Mouse (Mus musculus): ENCODE measurements at regions not wholly inside any gene's neighbourhood (a gene's known extent, or its start where the extent isn't known, plus 50 kb on each side); places are given as distances from the start of the nearest gene placed in this dataset.

DNA sequence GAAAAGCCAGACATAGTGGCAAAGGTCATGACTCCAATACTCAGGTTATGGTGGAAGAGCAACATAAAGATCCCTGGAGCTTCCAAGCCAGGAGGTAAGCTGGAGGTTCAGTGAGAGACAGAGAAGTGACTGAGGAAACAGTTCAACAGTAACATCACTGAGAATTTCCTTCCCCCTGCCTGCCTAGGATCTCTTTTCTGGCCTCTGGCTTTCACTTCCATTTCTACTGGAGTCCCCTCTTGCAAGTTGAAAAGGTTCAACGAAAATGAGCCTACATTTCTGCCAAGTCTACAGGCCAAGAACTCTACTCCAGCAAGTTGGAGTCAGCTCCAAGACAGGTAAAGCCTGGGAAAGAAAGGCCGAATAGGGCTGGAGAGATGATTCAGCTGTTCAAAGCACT is 293.0 kb downstream of the Epha4 start:
- ATAC-seq (ENCODE audit: poor library complexity, severe bottlenecking): peak; percentile 63

DNA sequence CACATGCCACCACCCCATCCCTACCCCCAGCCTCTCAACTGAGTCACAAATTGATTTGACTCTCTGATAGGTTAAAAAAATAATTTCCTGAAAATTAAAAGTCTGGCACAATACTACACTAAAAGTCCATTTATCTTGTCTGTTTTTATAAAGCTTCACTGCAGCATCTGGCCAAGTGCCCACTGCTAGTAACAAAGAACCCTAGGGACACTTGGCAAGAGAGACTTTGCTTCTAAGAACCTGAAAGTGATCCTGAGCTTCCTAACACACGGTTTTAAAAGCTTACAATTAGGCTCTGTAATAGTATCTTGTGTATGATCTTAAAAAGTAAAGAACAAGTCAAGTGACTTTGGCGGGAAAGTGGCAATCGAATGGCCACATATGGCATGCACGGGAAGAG is 288.3 kb downstream of the Epha4 start:
- ATAC-seq (ENCODE audit: poor library complexity, severe bottlenecking): no peak

DNA sequence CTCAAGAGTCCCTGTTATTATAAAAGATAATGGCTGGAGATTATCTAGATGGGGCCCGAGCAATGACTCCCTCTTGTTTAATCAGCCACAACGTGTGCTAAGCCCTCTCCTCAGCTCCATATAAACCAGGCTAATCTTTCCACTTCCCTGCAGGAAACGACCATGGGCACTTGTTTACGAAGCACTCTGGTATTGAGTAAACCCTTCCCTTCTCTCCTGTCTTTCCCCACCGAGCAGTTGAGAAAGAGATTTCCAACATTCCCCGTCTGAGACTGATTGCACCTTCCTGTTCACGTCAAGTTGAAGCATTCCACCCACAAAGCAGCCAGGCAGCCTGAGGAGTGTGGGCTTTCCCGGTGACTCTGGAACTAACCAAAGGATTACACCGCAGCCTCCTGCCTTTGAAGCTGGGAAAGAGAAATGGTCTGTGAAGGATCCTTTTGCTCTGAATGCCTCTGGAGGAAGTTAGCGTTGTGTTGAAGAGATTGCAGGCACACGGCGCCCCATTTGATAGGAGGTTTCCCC is 287.8 kb downstream of the Epha4 start:
- ATAC-seq (ENCODE audit: poor library complexity, severe bottlenecking): peak; percentile 76

DNA sequence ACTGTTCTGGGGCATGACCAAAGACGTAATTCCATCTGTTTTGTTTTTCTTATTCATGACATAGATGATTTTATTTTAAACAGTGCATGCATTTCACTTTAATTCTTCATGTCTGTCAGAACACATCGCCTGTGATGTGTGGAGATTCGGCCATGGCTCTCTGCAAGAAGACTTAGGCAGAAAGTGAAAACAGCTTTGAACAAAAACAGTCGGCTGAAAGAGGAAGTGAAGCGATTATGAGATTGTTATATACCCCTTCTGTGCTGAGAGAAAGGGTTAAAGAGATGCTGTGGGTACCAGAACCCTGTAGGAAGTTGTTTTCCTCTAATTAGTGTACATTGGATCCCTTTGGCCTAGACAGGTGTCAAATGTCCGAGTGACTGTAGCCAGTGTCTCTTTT is 287.1 kb downstream of the Epha4 start:
- ATAC-seq (ENCODE audit: poor library complexity, severe bottlenecking): peak; percentile 67

DNA sequence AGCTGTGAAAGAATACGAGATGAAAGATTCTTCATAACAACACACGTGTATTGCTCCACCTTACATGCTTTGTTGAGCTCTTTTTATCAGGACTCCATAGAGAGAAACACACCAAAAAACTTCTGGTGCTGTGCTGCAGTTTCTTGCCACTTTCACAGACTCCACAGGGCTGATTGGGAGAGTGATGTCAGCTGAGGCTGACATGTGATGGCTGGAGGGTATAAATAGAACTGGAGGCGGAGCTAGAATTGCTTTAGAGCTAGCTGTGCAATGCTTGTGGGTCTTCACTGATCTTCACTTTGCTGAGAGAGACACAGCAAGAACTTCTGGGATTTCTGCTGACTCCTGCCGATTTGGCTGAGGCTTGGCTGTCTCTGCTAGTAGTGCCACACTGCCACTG is 285.3 kb downstream of the Epha4 start:
- no peak for ATAC-seq (ENCODE audit: poor library complexity, severe bottlenecking)

DNA sequence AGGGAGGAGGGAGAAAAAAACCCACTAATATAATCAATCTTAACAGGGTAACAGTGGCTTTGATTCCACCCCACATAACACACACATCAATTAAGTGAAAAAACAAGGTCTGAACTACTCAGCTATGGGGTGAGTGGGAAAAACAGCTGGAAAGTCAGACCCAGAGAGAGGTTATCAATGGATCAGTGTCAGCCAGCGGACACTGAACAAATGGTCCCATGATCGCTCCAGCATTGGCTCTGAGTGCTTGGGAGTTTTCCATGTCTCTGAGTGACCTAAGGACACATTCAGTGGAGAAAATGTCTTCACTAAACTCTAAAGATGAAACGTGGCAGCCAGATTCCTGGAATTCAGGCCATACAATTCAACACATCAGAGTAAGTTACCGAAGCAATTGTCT is 281.9 kb downstream of the Epha4 start:
- ATAC-seq (ENCODE audit: poor library complexity, severe bottlenecking): no peak

DNA sequence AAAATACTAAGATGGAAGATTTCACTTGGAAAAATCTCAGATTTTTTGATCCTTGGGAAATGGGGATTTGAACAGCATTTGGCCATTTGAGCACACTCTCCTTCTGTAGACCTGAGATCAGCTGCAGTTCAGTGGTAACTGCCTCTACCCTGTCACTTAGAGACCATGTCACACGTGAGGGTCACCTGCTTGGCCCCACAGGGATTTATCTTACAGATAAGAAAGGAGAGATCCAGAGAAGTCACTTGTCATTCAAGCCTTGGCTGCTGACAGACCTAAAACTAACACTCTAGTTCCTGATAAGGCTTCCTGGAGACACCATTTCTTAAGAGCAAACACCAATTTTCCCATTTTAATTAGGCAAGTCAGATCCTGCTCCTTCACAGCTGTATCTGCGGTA is 270.2 kb downstream of the Epha4 start:
- ATAC-seq (ENCODE audit: poor library complexity, severe bottlenecking): no peak

DNA sequence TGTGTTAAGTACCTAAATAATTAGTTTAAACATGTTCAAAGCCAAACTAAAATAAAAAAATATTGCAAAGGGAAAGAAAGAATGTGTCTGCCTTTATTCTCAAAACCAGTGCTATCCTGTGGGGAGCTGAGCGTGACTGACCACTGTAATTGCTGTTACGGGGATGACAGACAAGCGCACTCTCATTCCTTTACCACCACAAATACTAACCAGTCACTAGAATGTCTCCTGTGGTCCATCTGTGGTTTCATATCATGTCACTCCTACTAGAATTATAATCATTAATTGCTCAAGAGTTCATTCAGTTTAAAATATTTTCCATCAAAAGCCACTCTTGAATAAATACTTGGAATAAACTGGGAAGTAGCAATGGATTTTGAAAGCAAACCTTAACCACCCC is 268.8 kb downstream of the Epha4 start:
- no peak for ATAC-seq (ENCODE audit: poor library complexity, severe bottlenecking)

DNA sequence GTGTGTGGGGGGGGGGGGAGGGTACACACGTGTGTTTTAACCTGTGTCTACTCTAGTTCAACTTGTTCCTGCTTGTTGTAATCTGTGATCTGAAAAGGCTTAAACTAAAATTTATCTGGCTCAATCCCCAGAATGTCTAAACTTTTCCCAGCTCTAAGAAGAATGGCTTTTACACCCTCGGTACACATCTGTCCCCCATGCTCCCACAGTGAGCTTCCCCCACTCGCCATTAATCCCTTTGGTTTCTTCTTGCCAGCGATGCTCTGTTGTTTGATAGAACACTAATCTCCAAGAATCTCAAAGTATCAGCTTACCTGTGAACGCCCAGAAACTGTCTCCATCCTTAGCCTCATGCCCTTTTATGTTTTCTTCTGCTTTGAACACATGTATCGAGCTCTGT is 260.6 kb downstream of the Epha4 start:
- ATAC-seq (ENCODE audit: poor library complexity, severe bottlenecking): no peak

DNA sequence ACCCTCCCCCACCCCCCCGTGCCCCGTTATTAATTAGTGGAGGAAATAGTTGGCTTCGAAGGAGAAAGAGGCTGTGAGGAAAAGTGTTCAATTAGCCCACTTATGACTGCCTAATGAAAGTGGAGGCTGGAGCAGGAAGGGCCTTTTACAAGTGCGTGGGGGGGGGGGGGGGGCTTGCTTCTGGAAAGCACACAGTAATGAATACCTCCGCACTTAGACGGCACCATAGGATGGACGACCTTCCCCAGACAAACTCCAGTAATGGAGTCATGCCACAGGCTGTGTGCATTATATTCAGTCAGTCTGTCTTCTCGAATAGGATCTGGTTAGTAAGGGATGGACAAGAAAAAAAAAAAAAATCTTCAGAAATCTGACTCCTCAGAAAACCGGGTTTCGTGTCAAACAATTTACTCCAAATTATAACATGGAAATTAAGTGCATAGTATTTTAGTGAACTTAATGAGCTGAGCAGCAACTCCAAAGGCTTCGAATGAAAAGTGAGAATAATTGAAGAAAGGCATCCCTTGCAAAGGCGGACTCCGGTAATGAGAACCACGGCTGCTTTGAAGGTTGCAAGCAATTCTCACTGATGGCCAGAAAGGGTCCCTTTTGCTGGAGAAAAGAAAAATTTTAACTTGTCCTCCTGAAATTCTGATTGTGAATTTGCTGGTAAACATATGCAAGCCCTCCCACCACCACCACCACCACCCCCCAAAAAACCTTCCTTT is 258.6 kb downstream of the Epha4 start:
- no peak for ATAC-seq (ENCODE audit: poor library complexity, severe bottlenecking)

DNA sequence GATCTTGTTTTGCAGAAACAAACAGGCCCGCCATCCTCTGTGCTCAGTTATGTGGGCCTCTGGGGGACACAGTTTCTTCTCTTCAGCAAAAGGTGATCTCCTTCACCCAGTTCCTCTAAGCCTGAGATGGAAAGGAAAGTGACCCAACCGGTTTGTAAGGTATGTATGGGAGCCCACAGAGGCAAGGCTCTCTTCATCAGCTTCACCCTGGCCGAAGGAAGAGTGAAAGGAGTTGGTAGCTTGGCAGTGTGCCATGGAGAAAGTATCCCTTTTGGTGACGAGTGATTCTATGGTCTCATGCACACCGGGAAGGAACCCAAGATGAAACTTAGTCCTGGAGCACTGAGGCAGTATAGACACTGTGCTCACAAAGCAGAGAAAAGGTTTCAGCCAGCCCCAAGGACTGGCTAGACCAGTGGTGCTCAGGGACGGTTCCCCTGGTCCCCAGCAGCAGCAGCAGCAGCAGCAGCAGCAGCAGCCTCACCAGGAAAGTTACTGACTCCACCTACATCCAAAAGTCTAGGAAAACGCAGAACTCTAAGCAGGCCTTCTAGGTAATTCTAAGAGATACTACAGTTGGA is 256.1 kb downstream of the Epha4 start:
- ATAC-seq (ENCODE audit: poor library complexity, severe bottlenecking): no peak

DNA sequence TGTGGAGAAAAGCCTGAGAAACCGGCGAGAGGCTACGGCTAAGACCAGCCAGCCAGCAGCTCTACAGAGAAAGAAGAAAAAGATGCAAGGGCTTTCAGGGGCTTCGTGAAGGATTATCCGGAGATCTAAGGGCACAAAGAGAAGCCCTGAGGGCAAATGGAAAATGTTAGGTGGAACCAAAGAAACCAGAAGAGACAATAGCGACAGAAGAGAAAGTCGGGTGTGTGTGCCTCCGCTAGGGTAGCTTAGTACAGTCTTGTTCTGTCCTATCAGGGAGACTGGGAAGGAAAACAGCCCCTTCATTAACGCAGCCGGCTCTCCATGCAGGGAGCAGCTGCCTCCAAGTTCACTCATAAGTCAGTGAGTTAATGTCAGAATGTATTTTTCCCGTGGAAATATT is 255.1 kb downstream of the Epha4 start:
- ATAC-seq (ENCODE audit: poor library complexity, severe bottlenecking): no peak

DNA sequence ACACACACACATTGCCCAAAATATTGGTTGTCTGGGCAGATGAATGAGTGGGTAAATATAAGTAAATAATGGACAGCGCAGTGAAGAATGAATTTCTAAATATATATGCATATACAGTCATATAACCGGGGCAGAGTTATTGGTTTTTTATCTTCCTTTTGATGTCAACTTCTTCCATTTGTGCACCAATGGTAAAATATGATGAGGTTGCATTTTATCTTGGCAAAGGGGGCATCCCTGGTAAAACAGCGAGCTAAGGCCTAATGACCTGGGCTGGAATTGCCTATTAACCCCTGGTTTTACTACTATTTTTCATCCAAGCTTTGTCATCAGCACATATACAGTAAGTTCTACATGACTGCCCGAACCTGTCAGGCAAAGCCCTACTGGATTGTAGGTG is 253.2 kb downstream of the Epha4 start:
- no peak for ATAC-seq (ENCODE audit: poor library complexity, severe bottlenecking)

DNA sequence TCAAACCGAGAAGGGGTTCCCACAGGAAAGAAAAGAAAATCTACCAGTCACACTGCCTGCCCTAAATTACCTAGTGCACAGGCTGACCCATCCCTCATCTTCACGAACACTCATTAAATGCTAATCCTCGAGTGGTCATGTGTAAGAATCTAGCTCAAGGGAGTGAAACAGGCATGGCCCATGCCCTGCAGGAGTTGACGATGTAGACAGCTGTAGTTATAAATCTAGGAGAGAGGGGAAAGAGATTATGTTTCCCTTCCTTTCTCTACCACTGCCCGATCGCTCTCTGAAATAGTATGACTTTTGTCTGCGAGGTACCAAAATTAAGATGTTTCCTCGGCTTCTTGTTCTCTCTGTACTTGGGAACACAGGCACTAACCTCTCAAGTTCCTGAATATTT is 249.2 kb downstream of the Epha4 start:
- no peak for ATAC-seq (ENCODE audit: poor library complexity, severe bottlenecking)

DNA sequence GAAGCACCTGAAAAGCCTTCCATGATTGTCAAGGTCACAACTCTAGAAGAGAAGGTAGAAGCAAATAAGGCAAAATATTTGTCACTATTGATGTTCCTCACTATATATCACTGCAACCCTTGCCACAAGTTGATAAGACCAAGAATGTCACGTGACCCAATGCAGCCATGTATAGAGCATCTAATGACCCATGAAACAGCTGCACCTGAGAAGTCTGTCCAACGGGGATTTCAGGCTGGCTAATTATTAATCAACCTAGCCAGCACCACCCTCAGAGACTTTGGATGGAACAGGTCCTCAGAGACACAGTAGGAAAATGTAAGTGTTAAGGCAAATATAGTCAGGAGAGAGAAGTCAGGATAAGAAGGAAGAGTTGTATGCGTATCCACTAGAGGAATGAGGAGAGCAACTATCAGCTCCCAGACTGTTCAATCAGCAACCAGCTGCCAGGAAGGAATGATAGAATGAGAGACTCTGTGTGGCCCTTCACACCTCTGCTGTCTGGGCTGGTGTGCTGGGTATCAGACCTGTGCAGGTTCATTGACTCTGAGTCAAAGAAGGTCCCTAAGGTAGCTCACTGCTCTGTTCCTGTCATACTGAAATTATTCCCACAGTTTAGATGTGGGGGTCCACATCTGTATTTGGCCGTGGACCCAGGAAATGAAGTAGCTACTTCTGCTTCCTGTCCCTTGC is 247.4 kb downstream of the Epha4 start:
- no peak for ATAC-seq (ENCODE audit: poor library complexity, severe bottlenecking)

DNA sequence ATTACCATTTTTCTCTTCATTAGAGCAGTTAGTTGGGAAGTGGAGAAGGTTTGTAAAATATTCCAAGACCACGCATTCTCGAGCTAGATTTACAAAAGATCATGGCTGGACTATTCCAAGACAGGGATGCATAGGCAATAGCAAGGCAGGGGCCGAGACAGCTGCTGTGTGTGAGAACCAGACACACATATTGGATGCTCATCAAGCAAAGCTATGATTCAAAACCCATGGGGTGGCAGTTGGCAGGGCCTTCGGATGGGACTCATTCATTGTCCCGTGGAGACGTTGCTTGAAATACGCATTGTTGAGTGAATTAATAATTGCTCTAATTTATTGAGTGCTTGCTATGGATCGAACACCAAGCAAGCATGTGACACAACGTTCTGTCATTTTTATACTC is 239.6 kb downstream of the Epha4 start:
- no peak for ATAC-seq (ENCODE audit: poor library complexity, severe bottlenecking)

DNA sequence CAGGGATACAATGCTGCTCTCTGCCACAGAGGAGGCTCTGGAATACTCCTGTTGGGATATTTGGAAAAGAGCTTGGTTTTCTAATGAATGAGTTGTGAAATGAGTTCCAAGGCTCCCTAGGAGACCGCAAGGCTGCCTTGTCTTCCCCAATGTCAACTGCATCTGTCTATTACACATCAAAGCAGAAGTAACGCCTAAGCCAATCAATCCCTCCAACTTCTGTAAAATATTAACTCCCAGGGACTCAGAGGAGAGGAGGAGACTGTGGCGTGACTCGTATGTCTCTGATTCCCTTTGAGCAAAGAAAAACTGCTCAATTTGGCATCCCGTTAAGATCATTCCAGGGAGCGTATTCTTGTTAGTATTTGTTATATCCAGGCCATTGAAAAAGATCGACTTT is 235.3 kb downstream of the Epha4 start:
- ATAC-seq (ENCODE audit: poor library complexity, severe bottlenecking): peak; percentile 82

DNA sequence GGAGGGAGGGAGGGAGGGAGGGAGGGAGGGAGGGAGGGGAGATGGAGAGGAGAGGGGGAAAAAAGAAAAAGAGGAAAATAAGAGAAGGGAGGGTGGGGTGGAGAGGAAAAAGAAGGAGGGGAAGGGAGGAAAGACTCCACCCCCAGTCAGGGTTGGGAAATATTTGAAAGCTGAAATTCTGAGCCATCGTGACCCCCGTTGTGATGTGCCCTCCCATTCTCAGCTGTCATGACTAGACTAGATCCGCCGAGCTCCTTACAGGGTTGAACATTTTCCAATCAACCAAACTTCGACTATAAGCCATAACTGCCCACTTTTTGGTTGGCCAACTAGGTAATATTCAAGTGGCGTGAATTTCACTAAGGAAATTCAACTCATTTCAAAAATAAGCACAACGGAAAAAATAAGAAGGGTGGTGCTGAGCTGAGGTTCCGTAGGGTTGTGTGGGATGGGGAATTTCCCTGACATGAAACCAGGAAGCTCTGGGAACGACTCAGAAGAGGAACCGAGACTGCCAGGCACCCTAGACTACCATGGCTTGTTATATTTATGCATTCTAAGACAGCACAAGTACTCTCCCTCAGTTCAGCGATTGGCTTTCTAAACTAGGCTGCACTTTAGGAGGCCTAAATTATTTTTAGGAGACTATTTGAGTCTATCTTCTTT is 234.4 kb downstream of the Epha4 start:
- peak; percentile 89 for ATAC-seq (ENCODE audit: poor library complexity, severe bottlenecking)

DNA sequence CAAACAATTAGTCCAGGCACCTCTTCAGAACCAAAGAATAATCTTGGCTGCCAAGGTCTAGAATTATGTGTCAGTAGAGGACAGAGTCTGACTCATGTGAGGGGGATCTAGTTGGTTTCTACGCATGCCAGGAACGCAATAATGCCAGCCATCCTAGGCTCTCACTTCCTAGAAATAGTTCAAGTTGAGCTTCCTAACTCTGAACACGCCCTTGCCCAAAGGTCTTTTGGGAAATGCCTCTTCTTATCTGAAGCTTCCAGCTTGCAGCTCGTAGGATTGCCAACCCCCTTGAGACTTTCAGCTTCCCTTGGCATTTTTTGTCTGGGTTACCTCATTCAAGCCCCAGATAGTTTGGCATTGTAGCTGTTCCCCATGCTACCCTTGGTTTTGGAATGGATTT is 233.1 kb downstream of the Epha4 start:
- ATAC-seq (ENCODE audit: poor library complexity, severe bottlenecking): no peak

DNA sequence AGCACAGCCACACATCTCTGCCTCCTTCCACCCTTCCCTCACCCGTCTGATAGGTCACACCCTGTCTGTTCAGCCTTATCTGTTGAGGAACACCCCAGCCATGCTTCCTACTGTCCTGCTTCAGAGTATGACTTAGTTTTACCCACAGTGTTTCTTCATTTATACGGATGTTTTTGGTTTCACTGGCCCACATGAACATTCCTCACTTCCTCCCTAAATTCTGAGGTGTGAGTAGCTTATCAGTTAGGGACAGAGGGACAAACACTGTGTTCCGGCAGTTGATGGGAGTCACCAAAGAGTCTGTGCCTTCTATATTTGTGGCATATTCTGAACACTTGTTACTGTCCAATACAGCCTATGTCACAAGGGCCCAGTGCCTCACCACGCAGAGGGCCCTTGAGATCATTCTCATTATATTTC is 216.2 kb downstream of the Epha4 start:
- peak; percentile 73 for ATAC-seq (ENCODE audit: poor library complexity, severe bottlenecking)

DNA sequence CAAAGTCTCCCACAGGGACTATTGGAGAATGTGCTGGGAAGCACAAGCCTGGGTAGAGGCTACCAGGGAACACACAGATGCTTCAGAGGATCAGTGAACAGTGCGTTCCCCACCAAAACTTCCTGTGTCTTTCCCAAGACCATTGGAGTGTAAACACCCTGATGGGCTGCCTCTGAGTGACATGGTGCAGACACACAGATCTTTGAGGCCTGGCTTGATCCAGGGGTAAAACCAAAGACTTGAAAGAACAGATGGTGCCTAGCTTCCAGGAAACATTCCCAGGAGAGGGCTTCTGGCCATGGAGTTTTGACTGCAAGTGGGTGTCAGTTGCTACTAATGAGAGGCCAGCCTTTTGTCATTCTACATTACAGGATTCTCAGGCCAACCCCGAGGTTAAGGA is 214.1 kb downstream of the Epha4 start:
- ATAC-seq (ENCODE audit: poor library complexity, severe bottlenecking): no peak

DNA sequence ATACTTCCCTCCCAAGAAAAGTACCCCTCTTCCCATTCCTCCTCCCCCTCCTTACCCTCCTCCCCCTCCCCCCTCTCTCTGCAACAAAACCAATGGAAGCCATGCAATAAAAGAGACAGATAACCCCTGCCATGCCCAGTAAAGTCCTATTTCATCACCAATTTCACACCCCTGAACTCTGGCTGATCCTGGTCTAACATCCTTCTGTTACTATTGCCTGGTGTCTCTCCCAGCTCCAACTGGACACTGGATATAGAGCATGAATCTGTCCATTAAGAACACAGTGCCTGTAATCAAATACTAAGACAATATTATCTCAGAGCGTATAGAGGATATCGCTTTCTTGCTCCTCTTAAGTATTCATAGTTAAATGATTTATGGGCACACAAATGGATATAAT is 210.1 kb downstream of the Epha4 start:
- ATAC-seq (ENCODE audit: poor library complexity, severe bottlenecking): no peak
